Mouse (Mus musculus) left cerebral cortex, adult 2 months (tissue): ENCODE measurements around the gene Ahsa2. TPM values are rescaled to one million over a fixed set of nuclear protein-coding genes. Genes with fewer than 3 reads are reported as not detected.
"Not testable (repeated sequence)": the region's sequence is repeated elsewhere in the genome, so short reads cannot be mapped to it uniquely, and the experiment has no call there.

Source experiments
- DNase-seq, 2 experiments: peaks; one replicate each; pipeline ENCODE4 v3.0.0; 2021 to 2022; ENCODE audit warnings: low spot score in 2 of 2, mixed read lengths in 1 of 2; ENCODE audit errors: extremely low spot score in 1 of 2
- H3K27ac ChIP-seq: fragments of 200-600 bp; 2 replicates; pipeline ENCODE4 v1.8.1; 2022
- H3K4me3 ChIP-seq: fragments of 200-600 bp; 2 replicates; pipeline ENCODE4 v1.8.1; 2022
- CTCF ChIP-seq: fragments of 200-600 bp; IDR thresholded peaks from 2 replicates; pipeline ENCODE4 v1.8.1; 2022; ENCODE audit warnings: antibody characterized with exemption, mild to moderate bottlenecking, moderate library complexity
- intact Hi-C: fragments of 180-260 bp; cut with DNase I; formaldehyde crosslinking; loops from one replicate; pipeline ENCODE4 v1.15.1; 2025
- microRNA-seq, 2 experiments: library from miRNA; unstranded; fragments of <30 nt; microRNA quantifications; one replicate each; pipeline ENCODE4 v1.2.0; 2021
- total RNA-seq, 2 experiments: library from RNA; stranded (reverse); gene quantifications; 2 replicates each; pipeline ENCODE4 v1.2.3; 2021

Gene Ahsa2
- total RNA-seq, 2 experiments from 2014 or later: 44.5 to 49.5 TPM

DNA sequence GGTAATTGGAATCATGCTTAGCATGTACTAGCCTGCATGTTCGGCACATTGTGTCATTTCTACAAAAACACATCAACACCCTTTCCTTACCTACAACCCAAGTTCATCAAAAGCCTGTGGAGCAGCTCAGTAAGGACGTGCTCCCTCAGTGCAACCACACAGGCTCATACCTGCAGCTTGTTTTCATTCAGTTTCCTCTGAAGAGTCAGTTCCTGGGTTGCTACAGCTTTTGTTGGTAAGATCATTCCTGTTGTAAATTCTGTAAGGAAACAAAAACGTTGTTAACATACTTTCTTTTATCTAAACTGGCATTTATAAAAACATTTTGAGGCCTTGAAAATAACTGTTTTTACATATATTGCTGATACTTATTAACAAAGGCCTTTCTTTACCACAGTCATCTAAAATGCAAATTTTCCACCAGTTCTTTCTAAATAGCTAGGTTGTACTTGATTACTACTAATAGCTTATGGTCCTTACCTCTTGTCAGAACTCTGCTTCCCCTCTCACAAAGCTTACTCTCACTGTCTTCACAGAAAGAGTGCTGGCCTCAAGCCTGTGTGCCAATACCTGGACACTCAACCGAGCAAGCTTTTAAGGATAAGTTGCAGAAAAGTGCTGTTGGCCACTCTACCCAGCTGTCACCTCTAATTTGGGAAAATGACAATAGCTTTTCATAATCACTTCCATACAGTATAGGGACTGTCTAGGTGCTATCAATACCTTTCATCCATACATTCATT lies 5.6 kb downstream of the Ahsa2 start:
- intact Hi-C loops: no loop called here
- Histone ChIP-seq H3K27ac (no peak overlapping the region), H3K4me3 (no peak overlapping the region)
- no peak for DNase-seq
- TF ChIP-seq CTCF: no peak

DNA sequence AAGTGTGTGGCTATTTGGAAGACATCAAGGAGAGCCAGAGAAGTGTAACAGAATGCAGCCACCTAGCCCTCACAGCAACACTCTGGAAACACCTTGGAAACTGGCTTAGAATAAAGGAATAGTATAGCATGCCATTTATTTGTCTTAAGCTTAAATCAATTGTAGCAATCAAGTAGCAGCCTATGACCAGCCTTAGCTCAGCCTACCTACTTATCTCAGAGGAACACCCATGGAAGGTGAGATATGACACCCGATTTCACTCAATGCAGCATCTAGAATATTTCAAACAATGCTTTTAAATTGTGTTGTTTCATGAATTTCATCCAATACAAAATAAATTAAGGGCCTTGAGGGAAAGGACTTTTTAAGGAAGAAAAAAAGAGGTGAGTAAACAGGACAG lies 7.9 kb downstream of the Ahsa2 start:
- DNase-seq: no peak
- TF ChIP-seq CTCF: no peak
- intact Hi-C loops: no loop called here
- Histone ChIP-seq H3K27ac (no peak overlapping the region), H3K4me3 (no peak overlapping the region)

DNA sequence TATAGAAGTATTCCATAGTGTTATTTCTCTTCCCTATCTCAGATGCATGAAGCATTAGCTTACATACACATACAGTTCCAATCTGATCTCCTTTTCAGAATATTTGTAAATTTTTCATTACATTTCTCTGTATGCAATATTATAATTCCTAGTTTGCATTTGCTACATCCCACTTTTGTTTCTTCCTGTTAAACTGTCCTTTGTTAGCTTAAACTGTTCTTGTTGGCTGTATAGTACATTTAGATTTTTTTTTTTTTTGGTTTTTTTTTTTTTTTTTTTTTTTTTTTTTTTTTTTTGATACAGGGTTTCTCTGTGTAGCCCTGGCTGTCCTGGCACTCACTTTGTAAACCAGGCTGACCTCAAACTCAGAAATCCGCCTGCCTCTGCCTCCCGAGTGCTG lies 32.0 kb downstream of the Ahsa2 start:
- intact Hi-C loops, H3K27ac ChIP-seq, H3K4me3 ChIP-seq, DNase-seq: not testable (repeated sequence)

Small RNAs within 50 kb of the gene (microRNA-seq; reads per million reads assigned to microRNA genes)
- gene Gm47279: 0 reads per million in 2 experiments

Other genes with a start within 250 kb of the Ahsa2 start
- gene Xpo1, start 242.0 kb downstream of the Ahsa2 start, total RNA-seq: 10 to 100 TPM; 62.6 to 66.3 TPM
- gene Usp34, start 191.1 kb downstream of the Ahsa2 start, total RNA-seq: 100 to 1,000 TPM in 1 of 2 experiments, 10 to 100 TPM in 1; 98.6 to 102 TPM
- gene 1700093K21Rik, start 23.1 kb upstream of the Ahsa2 start, total RNA-seq: under 1 TPM in 1 of 2 experiments, not detected in 1; 0.41 TPM
- gene 0610010F05Rik, start 135.6 kb upstream of the Ahsa2 start, total RNA-seq: 10 to 100 TPM; 36.6 to 43.1 TPM
- gene Pus10, start 167.6 kb upstream of the Ahsa2 start, total RNA-seq: 10 to 100 TPM; 16.6 to 19.4 TPM
- gene Pex13, start 167.9 kb upstream of the Ahsa2 start, total RNA-seq: 10 to 100 TPM; 31.2 to 35.4 TPM